Mouse (Mus musculus) CH12.LX (cell line): Measurements from ENCODE around the gene Aff1. TPM values are rescaled to one million over a fixed set of nuclear protein-coding genes. Genes with fewer than 3 reads are reported as not detected.

Source experiments
- DNase-seq: peaks from one replicate; pipeline ENCODE4 v3.0.0-alpha.2; 2013; ENCODE audit errors: extremely low read depth
- H3K27ac ChIP-seq: 2 replicates; pipeline ENCODE4 v1.5.1; 2012; ENCODE audit warnings: low read depth, mild to moderate bottlenecking, control low read depth, moderate library complexity; ENCODE audit not compliant: insufficient read depth
- H3K27me3 ChIP-seq: replicated peaks from 2 replicates; pipeline ENCODE3; 2012; ENCODE audit warnings: inconsistent platforms
- H3K36me3 ChIP-seq, 2 experiments: replicated peaks in 1 of 2; 2 replicates each; pipeline versions ENCODE3 to v1.6.1; 2012; ENCODE audit warnings: inconsistent platforms in 1 of 2, low read length in 1 of 2, mild to moderate bottlenecking in 1 of 2, mixed read lengths in 1 of 2, moderate library complexity in 1 of 2; ENCODE audit not compliant: control insufficient read depth in 1 of 2, insufficient read depth in 1 of 2
- H3K4me1 ChIP-seq, 2 experiments: 2 replicates each; pipeline ENCODE4 v1.6.1; 2012; ENCODE audit warnings: inconsistent platforms in 1 of 2, moderate library complexity in 1 of 2; ENCODE audit not compliant: insufficient read depth in 2 of 2, control insufficient read depth in 1 of 2
- H3K4me2 ChIP-seq: 2 replicates; pipeline ENCODE4 v1.6.1; 2012; ENCODE audit warnings: low read depth, mild to moderate bottlenecking, control low read depth; ENCODE audit not compliant: poor library complexity, insufficient read depth, severe bottlenecking
- H3K4me3 ChIP-seq, 3 experiments: fragments of 150-350 bp in 1 of 3; sonication (generic) in 1 of 3; replicated peaks in 1 of 3; 2 replicates each; pipeline versions ENCODE3 to v1.5.1; 2011 to 2012; ENCODE audit warnings: low read depth in 2 of 3, low read length in 2 of 3, mild to moderate bottlenecking in 2 of 3, moderate library complexity in 2 of 3, control low read depth in 1 of 3, improper control_type of control experiment in 1 of 3, inconsistent platforms in 1 of 3, mixed read lengths in 1 of 3; ENCODE audit not compliant: poor library complexity in 1 of 3
- H3K79me2 ChIP-seq: replicated peaks from 2 replicates; pipeline ENCODE4 v1.6.1; 2012; ENCODE audit warnings: mild to moderate bottlenecking, moderate library complexity; ENCODE audit not compliant: control insufficient read depth, poor library complexity, insufficient read depth, severe bottlenecking; ENCODE audit errors: extremely low read depth
- H3K9ac ChIP-seq: 2 replicates; pipeline ENCODE4 v1.6.1; 2012; ENCODE audit warnings: low read depth, mild to moderate bottlenecking, control low read depth, moderate library complexity; ENCODE audit not compliant: insufficient read depth
- H3K9me3 ChIP-seq: replicated peaks from 2 replicates; pipeline ENCODE3; 2012; ENCODE audit warnings: low read length, inconsistent platforms, mixed read lengths
- CHD2 ChIP-seq: IDR thresholded peaks from 2 replicates; pipeline ENCODE4 v1.6.1; 2011; ENCODE audit warnings: low read length, improper control_type of control experiment
- CTCF ChIP-seq, 2 experiments: IDR thresholded peaks in 1 of 2; conservative IDR thresholded peaks in 1 of 2; 2 replicates each; pipeline ENCODE4 v1.5.1; 2011 to 2012; ENCODE audit warnings: low read depth in 2 of 2, low read length in 2 of 2, improper control_type of control experiment in 1 of 2, inconsistent platforms in 1 of 2, mild to moderate bottlenecking in 1 of 2, moderate library complexity in 1 of 2
- E2F4 ChIP-seq: IDR thresholded peaks from 2 replicates; pipeline ENCODE4 v1.6.1; 2011; ENCODE audit warnings: low read depth, low read length, improper control_type of control experiment; ENCODE audit not compliant: insufficient replicate concordance
- ELF1 ChIP-seq: IDR thresholded peaks from 2 replicates; pipeline ENCODE4 v1.6.1; 2014; ENCODE audit warnings: low read depth, mild to moderate bottlenecking, inconsistent platforms, low read length, improper control_type of control experiment
- EP300 ChIP-seq: IDR thresholded peaks from 2 replicates; pipeline ENCODE4 v1.6.1; 2011; ENCODE audit warnings: low read length, improper control_type of control experiment
- ETS1 ChIP-seq: conservative IDR thresholded peaks from 2 replicates; pipeline ENCODE4 v1.6.1; 2012; ENCODE audit warnings: low read depth, mild to moderate bottlenecking, inconsistent platforms, low read length, improper control_type of control experiment, moderate library complexity
- HCFC1 ChIP-seq: IDR thresholded peaks from 2 replicates; pipeline ENCODE4 v1.6.1; 2012; ENCODE audit warnings: low read depth, mild to moderate bottlenecking, inconsistent platforms, low read length, improper control_type of control experiment
- IRF4 ChIP-seq: IDR thresholded peaks from 2 replicates; pipeline ENCODE4 v1.6.1; 2014; ENCODE audit warnings: low read depth, mild to moderate bottlenecking, inconsistent platforms, low read length, improper control_type of control experiment
- JUND ChIP-seq: conservative IDR thresholded peaks from 2 replicates; pipeline ENCODE4 v1.6.1; 2011; ENCODE audit warnings: low read depth, low read length, improper control_type of control experiment
- KAT2A ChIP-seq: IDR thresholded peaks from 2 replicates; pipeline ENCODE4 v1.6.1; 2012; ENCODE audit warnings: low read length, improper control_type of control experiment, inconsistent platforms; ENCODE audit not compliant: insufficient replicate concordance
- MAFK ChIP-seq: IDR thresholded peaks from 2 replicates; pipeline ENCODE4 v1.6.1; 2011; ENCODE audit warnings: low read length, improper control_type of control experiment; ENCODE audit not compliant: insufficient replicate concordance
- MAX ChIP-seq: IDR thresholded peaks from 2 replicates; pipeline ENCODE4 v1.6.1; 2011; ENCODE audit warnings: low read length, improper control_type of control experiment
- MEF2A ChIP-seq: IDR thresholded peaks from 2 replicates; pipeline ENCODE4 v1.6.1; 2014; ENCODE audit warnings: low read depth, mild to moderate bottlenecking, inconsistent platforms, low read length, improper control_type of control experiment, borderline replicate concordance
- MXI1 ChIP-seq: IDR thresholded peaks from 2 replicates; pipeline ENCODE4 v1.6.1; 2011; ENCODE audit warnings: mild to moderate bottlenecking, low read depth, low read length, improper control_type of control experiment
- MYC ChIP-seq: IDR thresholded peaks from 2 replicates; pipeline ENCODE4 v1.6.1; 2011; ENCODE audit warnings: low read depth, mild to moderate bottlenecking, improper control_type of control experiment, low read length
- NELFE ChIP-seq: IDR thresholded peaks from 2 replicates; pipeline ENCODE4 v1.6.1; 2011; ENCODE audit warnings: low read depth, low read length, improper control_type of control experiment
- NRF1 ChIP-seq: IDR thresholded peaks from 2 replicates; pipeline ENCODE4 v1.6.1; 2014; ENCODE audit warnings: low read depth, mild to moderate bottlenecking, inconsistent platforms, low read length, improper control_type of control experiment, moderate library complexity
- POLR2A ChIP-seq: IDR thresholded peaks from 2 replicates; pipeline ENCODE4 v1.6.1; 2011; ENCODE audit warnings: low read depth, mild to moderate bottlenecking, improper control_type of control experiment, low read length
- POLR2AphosphoS2 ChIP-seq: IDR thresholded peaks from 2 replicates; pipeline ENCODE4 v1.6.1; 2011; ENCODE audit warnings: low read depth, low read length, improper control_type of control experiment
- SIN3A ChIP-seq: IDR thresholded peaks from 2 replicates; pipeline ENCODE4 v1.6.1; 2012; ENCODE audit warnings: low read length, improper control_type of control experiment, inconsistent platforms
- TBP ChIP-seq: conservative IDR thresholded peaks from 2 replicates; pipeline ENCODE4 v1.6.1; 2011; ENCODE audit warnings: low read depth, low read length, improper control_type of control experiment
- USF2 ChIP-seq: conservative IDR thresholded peaks from 2 replicates; pipeline ENCODE4 v1.6.1; 2011; ENCODE audit warnings: low read depth, low read length, improper control_type of control experiment
- ZC3H11A ChIP-seq: IDR thresholded peaks from 2 replicates; pipeline ENCODE4 v1.6.1; 2012; ENCODE audit warnings: low read depth, mild to moderate bottlenecking, inconsistent platforms, low read length, improper control_type of control experiment
- ZMIZ1 ChIP-seq: IDR thresholded peaks from 2 replicates; pipeline ENCODE4 v1.6.1; 2012; ENCODE audit warnings: low read depth, mild to moderate bottlenecking, inconsistent platforms, low read length, improper control_type of control experiment
- ZNF384 ChIP-seq: IDR thresholded peaks from 2 replicates; pipeline ENCODE4 v1.6.1; 2012; ENCODE audit warnings: low read depth, low read length, improper control_type of control experiment, inconsistent platforms
- dilution Hi-C: fragments of 300-500 bp; cut with MboI; formaldehyde crosslinking; loops from 2 replicates; pipeline ENCODE4 v1.14.3; 2020; ENCODE audit warnings: low sequenced_read_pairs; ENCODE audit not compliant: extremely low pct_unique_long_range_greater_than_20kb, extremely low pct_ligation_motif_present
- in situ Hi-C: fragments of 300-500 bp; cut with MboI; formaldehyde crosslinking; loops from 3 replicates; pipeline ENCODE4 v1.14.3; 2019; ENCODE audit warnings: low sequenced_read_pairs, low pct_ligation_motif_present, low pct_unique_long_range_greater_than_20kb, mixed read lengths
- polyA plus RNA-seq: library from polyadenylated mRNA; unstranded; fragments of >175 nt; gene quantifications from 2 replicates; pipeline ENCODE4 v1.2.1, GENCODE M21; 2012; ENCODE audit warnings: low read depth; ENCODE audit not compliant: insufficient read length
- total RNA-seq, 2 experiments: library from RNA; depleted of rRNA; stranded (reverse); fragments of 300-350 nt in 1 of 2; fragments of >200 nt in 1 of 2; gene quantifications; 2 replicates each; pipeline ENCODE4 v1.2.3; 2012 to 2014

The Aff1 gene
- total and polyA plus RNA-seq, 3 experiments = 13.2 to 38.9 (median 21.8) TPM

DNA sequence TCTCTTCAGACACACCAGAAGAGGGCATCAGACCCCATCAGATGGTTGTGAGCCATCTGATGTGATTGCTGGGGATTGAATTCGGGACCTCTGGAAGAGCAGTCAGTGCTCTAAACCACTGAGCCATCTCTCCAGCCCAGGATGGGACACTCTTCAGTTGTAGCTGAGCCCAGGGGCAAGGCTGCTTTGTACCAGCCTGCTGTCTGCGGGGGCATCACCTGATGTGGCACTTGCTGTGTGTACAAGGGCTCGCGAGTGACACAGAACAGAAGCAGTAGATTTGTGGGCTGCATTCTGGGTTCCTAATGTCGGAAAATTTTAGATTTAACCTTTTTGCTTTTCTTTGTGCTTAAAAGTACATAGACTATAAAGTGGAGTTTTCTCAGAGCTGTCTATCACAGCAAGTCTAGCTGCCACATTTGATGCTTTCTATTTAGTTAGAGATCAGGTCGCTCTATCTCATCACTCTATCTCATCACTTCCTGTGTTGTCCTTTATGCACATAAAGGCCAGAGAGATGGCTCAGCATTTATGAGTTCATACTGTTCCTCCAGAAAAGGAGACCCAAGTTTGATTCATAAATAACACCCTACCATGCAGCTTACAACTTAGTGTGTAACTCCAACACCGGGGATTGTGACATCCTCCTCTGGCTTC, 117.6 kb downstream of the Aff1 start:
- H3K36me3 ChIP-seq = peaks cover 40 to 86% of the 10 kb centered on the region in 2 experiments
- H3K27ac ChIP-seq = no peak overlapping the region
- DNase-seq = no peak
- dilution Hi-C loops (no loop called here), in situ Hi-C loops (loop anchor here (5.0 to 25.0 kb wide), 2 partner anchors 133 to 473 kb away; no protein-coding TSS in a partner anchor)
- H3K9ac ChIP-seq = no peak overlapping the region
- H3K4me3 ChIP-seq = no peak overlapping the region
- no peaks in the 10 kb centered on the region for H3K27me3 ChIP-seq
- H3K79me2 ChIP-seq = peaks cover 78% of the 10 kb centered on the region
- H3K4me1 ChIP-seq = peaks cover 21 to 48% of the 10 kb centered on the region in 2 experiments
- H3K9me3 ChIP-seq = no peaks in the 10 kb centered on the region
- TF ChIP-seq E2F4 (no peak), TBP (no peak), NELFE (no peak), ZNF384 (no peak), MAFK (no peak), MXI1 (no peak), USF2 (no peak), IRF4 (no peak), ETS1 (no peak), ELF1 (no peak), JUND (no peak), ZMIZ1 (no peak), POLR2A (no peak), MEF2A (no peak), HCFC1 (no peak), NRF1 (no peak), EP300 (no peak), POLR2AphosphoS2 (no peak), CTCF (conservative IDR thresholded peaks at IDR 0.05 in 1 of 2, IDR thresholded peaks at IDR 0.05 in 1 of 2; ENCODE audit: low read depth in 2 of 2, low read length in 2 of 2) (no peak), SIN3A (no peak)
- no peak overlapping the region for H3K4me2 ChIP-seq

DNA sequence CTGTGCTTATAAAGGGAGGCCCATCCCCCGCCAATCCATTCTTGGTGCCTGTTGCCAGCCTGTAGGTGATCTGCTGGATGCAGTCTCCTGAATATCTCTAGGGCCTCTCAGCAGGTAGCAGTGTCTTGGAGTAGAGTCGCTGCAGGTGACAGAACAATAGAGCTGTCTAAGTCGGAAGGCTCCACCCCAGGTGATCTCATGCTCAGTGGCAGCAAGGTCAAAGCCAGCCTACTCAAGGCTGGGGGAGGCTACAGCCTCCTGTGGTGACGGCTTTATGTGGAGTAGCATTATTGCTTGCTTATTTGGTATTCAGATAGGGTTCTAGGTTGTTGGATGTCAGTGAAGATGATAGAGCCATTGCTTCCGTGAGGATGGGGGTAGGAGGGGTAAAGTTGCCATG, 121.1 kb downstream of the Aff1 start:
- Histone ChIP-seq H3K9me3 (no peaks in the 10 kb centered on the region), H3K27me3 (no peaks in the 10 kb centered on the region), H3K4me1 (peaks cover 19 to 40% of the 10 kb centered on the region in 2 experiments), H3K79me2 (peaks cover 61% of the 10 kb centered on the region), H3K4me3 (peak overlapping the region in 1 of 3 experiments; percentile 4), H3K9ac (no peak overlapping the region), H3K27ac (peak overlapping the region; percentile 37), H3K36me3 (peaks cover 57 to 88% of the 10 kb centered on the region in 2 experiments), H3K4me2 (no peak overlapping the region)
- DNase-seq = no peak
- dilution Hi-C loops (no loop called here), in situ Hi-C loops (loop anchor here (5.0 to 25.0 kb wide), 2 partner anchors 136 to 476 kb away; no protein-coding TSS in a partner anchor)
- no peak for TF ChIP-seq ELF1
- no peak for TF ChIP-seq NELFE
- TF ChIP-seq KAT2A = no peak
- TF ChIP-seq ETS1 = no peak
- no peak for TF ChIP-seq NRF1
- no peak for TF ChIP-seq MXI1
- no peak for TF ChIP-seq MAX
- TF ChIP-seq CTCF (conservative IDR thresholded peaks at IDR 0.05 in 1 of 2, IDR thresholded peaks at IDR 0.05 in 1 of 2; ENCODE audit: low read depth in 2 of 2, low read length in 2 of 2) = no peak
- TF ChIP-seq POLR2AphosphoS2 = no peak
- TF ChIP-seq MAFK = no peak
- no peak for TF ChIP-seq ZC3H11A
- no peak for TF ChIP-seq CHD2
- no peak for TF ChIP-seq MYC
